Mouse (Mus musculus): ENCODE data around the gene Krtap5-3. TPM values are rescaled to one million over a fixed set of nuclear protein-coding genes. Genes with fewer than 3 reads are reported as not detected.
"Not testable (repeated sequence)": the region's sequence is repeated elsewhere in the genome, so short reads cannot be mapped to it uniquely, and the experiment has no call there.

The Krtap5-3 gene
- polyA plus RNA-seq, 1 experiment: not detected

DNA sequence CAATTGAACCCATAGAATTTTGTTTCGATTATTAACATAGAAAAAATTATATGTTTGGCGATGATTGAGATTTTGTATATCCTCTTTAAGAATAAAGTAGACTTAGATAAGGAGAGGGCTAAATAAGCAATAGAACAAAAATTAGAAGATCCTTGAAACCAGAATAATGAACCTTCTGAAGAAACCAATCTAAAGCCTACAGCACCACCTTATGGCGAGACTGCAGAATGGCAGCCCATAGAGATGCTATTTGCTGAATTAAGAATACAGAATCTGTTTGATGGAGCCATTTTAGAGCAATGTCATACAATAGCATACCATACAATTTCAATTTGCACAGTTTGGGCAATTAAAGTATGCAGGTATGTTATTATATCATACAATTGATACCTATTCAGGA, 31.3 kb upstream of the Krtap5-3 start:
- Histone ChIP-seq H3K27ac (ENCODE audit: insufficient read depth, low read length) (no peak overlapping the region), H3K4me3 (ENCODE audit: low read depth, low read length) (no peak overlapping the region), H3K4me1 (ENCODE audit: control insufficient read depth, insufficient read depth, low read length) (no peaks in the 10 kb centered on the region), H3K9me3 (replicated peaks; ENCODE audit: control insufficient read depth, insufficient read depth, low read length, poor library complexity, severe bottlenecking) (no peaks in the 10 kb centered on the region), H3K27me3 (ENCODE audit: control insufficient read depth, insufficient read depth, low read length, poor library complexity, severe bottlenecking) (no peaks in the 10 kb centered on the region), H3K9ac (ENCODE audit: low read depth, poor library complexity, severe bottlenecking) (no peak overlapping the region), H3K36me3 (ENCODE audit: control insufficient read depth, insufficient read depth, low read length, poor library complexity, severe bottlenecking) (no peaks in the 10 kb centered on the region)
- TF ChIP-seq POLR2A (IDR thresholded peaks at IDR 0.05; ENCODE audit: insufficient read depth, low read length) (no peak), EP300 (IDR thresholded peaks at IDR 0.05; ENCODE audit: insufficient read depth, low read depth, low read length) (no peak), CTCF (IDR thresholded peaks at IDR 0.05; ENCODE audit: low read depth, low read length) (no peak)

DNA sequence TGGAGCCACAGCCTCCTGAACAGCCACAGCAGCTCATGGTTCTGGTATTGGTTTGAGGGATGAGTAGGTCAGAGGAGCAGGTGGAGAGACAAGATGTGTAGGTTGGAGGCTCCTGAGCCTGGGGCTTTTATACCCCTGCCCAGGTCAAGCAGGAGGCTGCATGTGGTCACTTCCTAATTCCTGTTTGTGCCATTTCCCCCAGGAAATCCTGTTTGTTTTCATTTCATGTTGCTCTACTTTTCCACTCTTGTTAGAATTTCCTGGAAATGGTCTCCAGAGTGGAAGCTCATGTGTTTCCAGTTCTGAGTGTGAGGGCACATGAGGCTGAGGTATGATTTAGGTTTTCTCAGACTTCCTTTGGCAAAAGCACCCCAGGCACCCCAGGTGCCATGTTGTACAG, 25.3 kb upstream of the Krtap5-3 start, which contains the start of gene Krtap5-2:
Gene Krtap5-2 (minus strand): TSS at position 101 of the 400 bp plus-strand sequence.
- H3K27ac ChIP-seq (ENCODE audit: insufficient read depth, low read length); H3K4me1 ChIP-seq (ENCODE audit: control insufficient read depth, insufficient read depth, low read length); H3K36me3 ChIP-seq (ENCODE audit: control insufficient read depth, insufficient read depth, low read length, poor library complexity, severe bottlenecking); H3K27me3 ChIP-seq (ENCODE audit: control insufficient read depth, insufficient read depth, low read length, poor library complexity, severe bottlenecking); H3K4me3 ChIP-seq (ENCODE audit: low read depth, low read length); H3K9me3 ChIP-seq (replicated peaks; ENCODE audit: control insufficient read depth, insufficient read depth, low read length, poor library complexity, severe bottlenecking); H3K9ac ChIP-seq (ENCODE audit: low read depth, poor library complexity, severe bottlenecking): not testable (repeated sequence)

DNA sequence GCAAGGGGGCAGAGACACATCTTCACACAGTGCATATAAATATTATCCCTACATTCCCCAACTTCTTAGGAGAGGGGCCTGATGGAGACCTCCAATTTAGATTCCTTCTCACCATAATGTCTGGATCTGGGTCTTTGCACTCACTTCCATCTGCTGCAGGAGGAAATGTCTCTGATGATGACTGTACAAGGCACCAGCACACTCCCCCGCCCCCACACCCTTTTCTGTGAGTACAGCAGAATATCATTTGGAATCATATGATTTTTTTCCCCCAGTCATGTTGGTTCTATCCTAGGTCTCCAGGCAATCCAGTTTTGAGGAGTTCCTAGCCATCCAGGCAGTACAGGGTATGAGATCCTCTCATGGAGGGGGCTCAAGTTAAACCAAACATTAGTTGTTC, 22.5 kb upstream of the Krtap5-3 start:
- no peak overlapping the region for H3K27ac ChIP-seq (ENCODE audit: insufficient read depth, low read length)
- no peaks in the 10 kb centered on the region for H3K27me3 ChIP-seq (ENCODE audit: control insufficient read depth, insufficient read depth, low read length, poor library complexity, severe bottlenecking)
- TF ChIP-seq CTCF (IDR thresholded peaks at IDR 0.05; ENCODE audit: low read depth, low read length) (no peak), POLR2A (IDR thresholded peaks at IDR 0.05; ENCODE audit: insufficient read depth, low read length) (no peak), EP300 (IDR thresholded peaks at IDR 0.05; ENCODE audit: insufficient read depth, low read depth, low read length) (no peak)
- H3K9me3 ChIP-seq (replicated peaks; ENCODE audit: control insufficient read depth, insufficient read depth, low read length, poor library complexity, severe bottlenecking): no peaks in the 10 kb centered on the region; the same call in 1 of the 2 replicates
- H3K4me1 ChIP-seq (ENCODE audit: control insufficient read depth, insufficient read depth, low read length): no peaks in the 10 kb centered on the region
- no peak overlapping the region for H3K9ac ChIP-seq (ENCODE audit: low read depth, poor library complexity, severe bottlenecking)
- H3K36me3 ChIP-seq (ENCODE audit: control insufficient read depth, insufficient read depth, low read length, poor library complexity, severe bottlenecking): no peaks in the 10 kb centered on the region
- H3K4me3 ChIP-seq (ENCODE audit: low read depth, low read length): no peak overlapping the region

DNA sequence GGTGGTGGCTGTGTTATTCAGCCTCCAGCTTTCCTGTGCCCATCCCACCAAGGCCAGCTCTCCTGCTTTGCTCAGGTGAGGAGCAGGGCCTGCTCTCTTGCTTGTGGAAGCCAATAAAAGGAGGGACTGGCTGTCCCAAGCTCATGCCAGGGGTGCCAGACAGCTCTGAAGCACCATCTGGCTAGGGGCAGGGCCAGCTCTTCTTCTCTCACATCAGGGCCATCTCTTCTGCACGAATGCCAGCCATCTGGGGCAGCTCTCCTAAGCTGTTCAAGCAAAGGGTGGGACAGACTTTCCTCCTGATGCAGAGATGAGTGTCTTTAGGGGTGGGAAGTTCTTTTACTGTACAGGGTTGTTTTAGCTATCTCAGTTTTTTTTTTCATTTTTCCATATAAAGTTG, 20.1 kb upstream of the Krtap5-3 start:
- Histone ChIP-seq H3K9me3 (replicated peaks; ENCODE audit: control insufficient read depth, insufficient read depth, low read length, poor library complexity, severe bottlenecking) (no peaks in the 10 kb centered on the region; the same call in 1 of the 2 replicates), H3K27me3 (ENCODE audit: control insufficient read depth, insufficient read depth, low read length, poor library complexity, severe bottlenecking) (no peaks in the 10 kb centered on the region), H3K4me1 (ENCODE audit: control insufficient read depth, insufficient read depth, low read length) (no peaks in the 10 kb centered on the region), H3K27ac (ENCODE audit: insufficient read depth, low read length) (no peak overlapping the region), H3K36me3 (ENCODE audit: control insufficient read depth, insufficient read depth, low read length, poor library complexity, severe bottlenecking) (no peaks in the 10 kb centered on the region), H3K9ac (ENCODE audit: low read depth, poor library complexity, severe bottlenecking) (no peak overlapping the region), H3K4me3 (ENCODE audit: low read depth, low read length) (no peak overlapping the region)
- no peak for TF ChIP-seq EP300 (IDR thresholded peaks at IDR 0.05; ENCODE audit: insufficient read depth, low read depth, low read length)
- no peak for TF ChIP-seq POLR2A (IDR thresholded peaks at IDR 0.05; ENCODE audit: insufficient read depth, low read length)
- TF ChIP-seq CTCF (IDR thresholded peaks at IDR 0.05; ENCODE audit: low read depth, low read length): no peak

DNA sequence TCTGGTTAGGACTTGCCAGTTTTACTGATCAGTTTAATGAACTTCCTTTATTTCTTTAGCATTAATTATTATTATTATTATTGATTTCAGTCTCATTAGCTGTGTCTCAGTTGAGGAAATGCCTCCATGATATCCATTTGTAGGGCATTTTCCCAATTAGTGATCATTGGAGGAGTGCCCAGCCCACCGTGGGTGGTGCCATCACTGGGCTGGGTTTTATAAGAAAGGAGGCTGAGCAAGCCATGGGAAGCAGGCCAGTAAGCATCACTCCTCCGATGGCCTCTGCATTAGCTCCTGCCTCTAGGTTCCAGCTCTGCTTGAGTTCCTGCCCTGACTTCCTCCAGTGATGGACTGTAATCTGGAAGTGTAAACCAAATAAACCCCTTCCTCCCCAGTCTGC, 13.0 kb upstream of the Krtap5-3 start:
- H3K27me3 ChIP-seq (ENCODE audit: control insufficient read depth, insufficient read depth, low read length, poor library complexity, severe bottlenecking): no peaks in the 10 kb centered on the region
- H3K27ac ChIP-seq (ENCODE audit: insufficient read depth, low read length): no peak overlapping the region
- no peaks in the 10 kb centered on the region for H3K4me1 ChIP-seq (ENCODE audit: control insufficient read depth, insufficient read depth, low read length)
- no peaks in the 10 kb centered on the region for H3K9me3 ChIP-seq (replicated peaks; ENCODE audit: control insufficient read depth, insufficient read depth, low read length, poor library complexity, severe bottlenecking)
- H3K36me3 ChIP-seq (ENCODE audit: control insufficient read depth, insufficient read depth, low read length, poor library complexity, severe bottlenecking): no peaks in the 10 kb centered on the region
- no peak overlapping the region for H3K9ac ChIP-seq (ENCODE audit: low read depth, poor library complexity, severe bottlenecking)
- no peak overlapping the region for H3K4me3 ChIP-seq (ENCODE audit: low read depth, low read length)
- TF ChIP-seq EP300 (IDR thresholded peaks at IDR 0.05; ENCODE audit: insufficient read depth, low read depth, low read length) (no peak), POLR2A (IDR thresholded peaks at IDR 0.05; ENCODE audit: insufficient read depth, low read length) (no peak), CTCF (IDR thresholded peaks at IDR 0.05; ENCODE audit: low read depth, low read length) (no peak)

DNA sequence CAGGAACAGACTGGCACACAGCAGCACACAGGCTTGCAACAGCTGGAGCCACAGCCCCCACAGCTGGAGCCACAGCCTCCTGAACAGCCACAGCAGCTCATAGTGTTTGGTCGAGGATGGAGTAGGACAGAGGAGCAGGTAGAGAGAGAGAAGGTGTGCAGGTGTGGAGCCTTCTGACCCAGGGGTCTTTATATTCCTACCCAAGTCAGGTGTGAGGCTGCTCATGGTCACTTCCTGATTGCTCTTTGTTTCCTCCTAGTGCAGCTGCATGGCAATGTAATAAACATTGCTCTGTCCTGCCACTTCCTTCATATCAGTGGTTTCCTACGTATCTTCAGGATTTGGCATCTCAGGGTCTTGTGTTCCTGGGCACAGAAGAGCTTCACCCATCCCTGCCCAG, 10.9 kb upstream of the Krtap5-3 start, which contains the start of gene Gm10153:
Gene Gm10153 (minus strand): TSS at position 101 of the 400 bp plus-strand sequence.
- H3K4me1 ChIP-seq (ENCODE audit: control insufficient read depth, insufficient read depth, low read length): no peaks in the 10 kb centered on the region
- H3K36me3 ChIP-seq (ENCODE audit: control insufficient read depth, insufficient read depth, low read length, poor library complexity, severe bottlenecking): no peaks in the 10 kb centered on the region
- no peak within 1 kb of the TSS for H3K4me3 ChIP-seq (ENCODE audit: low read depth, low read length)
- H3K9ac ChIP-seq (ENCODE audit: low read depth, poor library complexity, severe bottlenecking): no peak within 1 kb of the TSS
- H3K27ac ChIP-seq (ENCODE audit: insufficient read depth, low read length): no peak within 1 kb of the TSS
- peaks cover 16% of the 10 kb centered on the region for H3K9me3 ChIP-seq (replicated peaks; ENCODE audit: control insufficient read depth, insufficient read depth, low read length, poor library complexity, severe bottlenecking)
- no peak for TF ChIP-seq CTCF (IDR thresholded peaks at IDR 0.05; ENCODE audit: low read depth, low read length)
- TF ChIP-seq EP300 (IDR thresholded peaks at IDR 0.05; ENCODE audit: insufficient read depth, low read depth, low read length): no peak
- no peak for TF ChIP-seq POLR2A (IDR thresholded peaks at IDR 0.05; ENCODE audit: insufficient read depth, low read length)
- no peaks in the 10 kb centered on the region for H3K27me3 ChIP-seq (ENCODE audit: control insufficient read depth, insufficient read depth, low read length, poor library complexity, severe bottlenecking)

All from ES-Bruce4 (cell line).